Mouse (Mus musculus): ENCODE data around the gene Inhbe.

DNA sequence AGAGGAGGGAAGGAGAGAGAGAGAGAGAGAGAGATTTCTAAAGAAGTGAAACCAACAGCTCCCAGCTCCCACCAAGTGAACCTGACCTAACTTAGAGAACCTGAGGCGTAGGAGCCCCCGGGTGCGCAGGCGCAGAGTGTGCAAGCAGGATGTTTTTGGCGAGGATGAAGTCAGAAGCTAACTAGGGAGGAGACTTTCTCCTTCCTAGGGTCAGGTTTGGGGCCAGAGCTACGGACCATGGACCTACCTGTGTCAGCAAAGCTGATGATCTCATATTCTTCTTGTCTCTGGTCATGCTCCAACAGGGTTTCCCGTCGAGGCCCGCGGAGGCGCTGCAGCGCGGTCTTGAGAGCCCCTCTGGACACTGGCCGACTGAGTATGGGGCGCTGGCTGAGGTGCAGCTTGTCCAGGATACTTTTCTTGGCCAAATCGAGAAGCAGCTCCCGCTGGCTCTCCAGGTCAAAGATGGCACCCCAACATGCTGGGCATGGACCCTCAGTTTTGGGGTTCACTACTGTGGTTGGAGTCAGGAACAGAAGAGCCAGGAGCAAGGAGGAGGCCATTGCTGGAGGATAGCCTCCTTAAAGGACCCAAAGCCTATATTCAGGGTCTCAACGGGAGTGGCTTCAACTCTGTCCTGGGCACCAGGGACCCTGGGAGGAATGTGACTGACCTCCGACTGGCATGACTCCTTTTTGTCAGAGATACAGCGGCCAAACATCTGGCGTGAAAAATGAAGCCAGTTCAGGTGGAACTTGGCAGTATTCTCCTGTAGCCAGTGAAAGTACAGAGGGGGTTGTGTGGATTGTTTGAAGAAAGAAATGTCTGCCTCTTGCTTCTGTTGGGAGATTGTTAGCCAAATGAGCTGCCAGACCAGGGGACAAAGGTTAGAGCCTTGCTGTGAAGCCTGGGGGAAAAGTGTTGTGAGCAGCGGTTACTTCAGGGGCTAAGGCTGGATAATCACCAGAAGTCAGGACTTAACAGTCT lies 15.9 kb upstream of the Inhbe start, which contains the start of gene Inhbc:
- TF ChIP-seq EP300 (IDR thresholded peaks at IDR 0.05; ENCODE audit: low read depth) (no peak), CTCF (IDR thresholded peaks at IDR 0.05; ENCODE audit: low read depth) (no peak)

Measured in heart, postnatal 0 days (tissue).